Mouse (Mus musculus): ENCODE results near the gene Nr1i2. TPM values are rescaled to one million over a fixed set of nuclear protein-coding genes. Genes with fewer than 3 reads are reported as not detected.

Gene Nr1i2
- polyA plus RNA-seq, 1 experiment from 2014 or later: 6.7 TPM

DNA sequence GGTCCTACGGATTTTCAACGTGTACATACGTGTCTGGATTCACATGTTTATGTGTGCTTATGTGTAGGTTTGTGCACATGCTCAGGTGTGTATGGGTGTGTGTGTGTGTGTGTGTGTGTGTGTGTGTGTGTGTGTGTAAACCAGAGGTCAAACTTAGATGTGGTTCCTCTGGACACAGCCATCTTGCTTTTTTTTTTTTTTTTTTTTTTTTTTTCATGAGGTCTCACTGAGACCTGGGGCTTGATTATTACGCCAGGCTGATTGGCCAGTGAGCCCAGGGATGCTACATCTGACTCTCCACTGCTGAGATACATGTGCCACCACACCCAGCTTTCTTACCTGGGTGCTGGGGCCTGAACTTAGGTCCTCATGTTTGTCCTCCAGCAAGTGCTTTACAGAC is 24.5 kb upstream of the Nr1i2 start:
- DNase-seq (ENCODE audit: low spot score) (no peak), ATAC-seq (replicated peaks; ENCODE audit: low FRiP score, low TSS enrichment, low read depth) (no peak)
- Histone ChIP-seq H3K36me3 (ENCODE audit: control insufficient read depth, insufficient read depth, low read length) (no peaks in the 10 kb centered on the region), H3K9ac (ENCODE audit: low read length) (no peak overlapping the region), H3K27ac (ENCODE audit: low read depth) (no peak overlapping the region), H3K4me1 (replicated peaks; ENCODE audit: control insufficient read depth, insufficient read depth, low read length) (no peaks in the 10 kb centered on the region), H3K9me3 (ENCODE audit: control insufficient read depth, low read length) (0 out of 2 replicates have a peak, but pooled peaks cover 3% of the 10 kb centered on the region), H3K4me2 (ENCODE audit: low read length) (no peak overlapping the region), H3K4me3 (ENCODE audit: low read depth, low read length) (no peak overlapping the region), H3K27me3 (replicated peaks; ENCODE audit: control insufficient read depth, insufficient read depth, low read length) (no peaks in the 10 kb centered on the region)
- WGBS: 86% methylated on average over 4 of the region's 4 CpGs

DNA sequence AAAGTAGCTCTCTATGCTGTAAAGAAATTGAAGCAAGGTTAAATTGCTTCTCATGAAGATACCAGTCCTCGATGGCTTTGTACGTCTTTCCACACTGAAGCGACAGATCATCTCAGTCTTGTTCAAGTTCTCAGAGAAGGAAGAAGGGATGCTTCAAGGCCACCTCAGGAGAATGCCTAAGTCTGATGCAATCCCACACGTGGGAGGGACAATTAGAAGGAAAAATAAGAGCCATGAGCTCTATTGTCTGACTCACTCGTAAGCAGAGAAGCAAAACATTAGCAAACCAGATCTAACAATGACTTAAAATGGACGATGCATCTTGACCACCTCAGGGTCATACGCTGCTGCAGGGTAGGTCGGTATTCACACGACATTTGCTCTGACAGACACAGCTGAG is 23.9 kb upstream of the Nr1i2 start:
- Histone ChIP-seq H3K27ac (ENCODE audit: low read depth) (no peak overlapping the region), H3K9ac (ENCODE audit: low read length) (no peak overlapping the region), H3K4me1 (replicated peaks; ENCODE audit: control insufficient read depth, insufficient read depth, low read length) (no peaks in the 10 kb centered on the region), H3K9me3 (ENCODE audit: control insufficient read depth, low read length) (0 out of 2 replicates have a peak, but pooled peaks cover 3% of the 10 kb centered on the region), H3K4me2 (ENCODE audit: low read length) (no peak overlapping the region), H3K36me3 (ENCODE audit: control insufficient read depth, insufficient read depth, low read length) (no peaks in the 10 kb centered on the region), H3K4me3 (ENCODE audit: low read depth, low read length) (no peak overlapping the region), H3K27me3 (replicated peaks; ENCODE audit: control insufficient read depth, insufficient read depth, low read length) (no peaks in the 10 kb centered on the region)
- ATAC-seq (replicated peaks; ENCODE audit: low FRiP score, low TSS enrichment, low read depth): no peak
- 76% methylated on average over 9 of the region's 9 CpGs for WGBS
- DNase-seq (ENCODE audit: low spot score): no peak

DNA sequence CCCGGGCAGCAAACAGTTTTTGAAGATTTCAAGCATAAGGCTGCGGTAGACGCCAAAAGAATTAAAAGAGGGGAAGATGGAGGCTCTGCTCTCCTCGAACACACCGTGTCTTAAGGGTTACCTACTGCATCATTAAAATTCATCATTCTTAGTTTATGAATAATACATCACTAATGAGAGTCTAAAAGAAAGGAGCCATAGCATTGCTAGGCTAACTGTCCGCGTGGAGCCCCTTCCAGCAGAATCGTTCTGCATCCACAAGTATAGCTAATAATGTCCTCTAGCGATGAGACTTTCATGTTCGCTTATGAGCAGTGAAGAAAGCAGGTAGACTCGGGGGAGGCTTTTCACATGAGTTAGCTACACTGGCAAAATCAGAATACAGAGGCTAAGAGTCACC is 13.6 kb upstream of the Nr1i2 start:
- H3K4me1 ChIP-seq (replicated peaks; ENCODE audit: control insufficient read depth, insufficient read depth, low read length): no peaks in the 10 kb centered on the region
- no peak overlapping the region for H3K4me2 ChIP-seq (ENCODE audit: low read length)
- no peaks in the 10 kb centered on the region for H3K9me3 ChIP-seq (ENCODE audit: control insufficient read depth, low read length)
- 80% methylated on average over 11 of the region's 11 CpGs for WGBS
- no peak overlapping the region for H3K4me3 ChIP-seq (ENCODE audit: low read depth, low read length)
- H3K36me3 ChIP-seq (ENCODE audit: control insufficient read depth, insufficient read depth, low read length): no peaks in the 10 kb centered on the region
- DNase-seq (ENCODE audit: low spot score) (no peak), ATAC-seq (replicated peaks; ENCODE audit: low FRiP score, low TSS enrichment, low read depth) (no peak)
- no peaks in the 10 kb centered on the region for H3K27me3 ChIP-seq (replicated peaks; ENCODE audit: control insufficient read depth, insufficient read depth, low read length)
- no peak overlapping the region for H3K27ac ChIP-seq (ENCODE audit: low read depth)
- H3K9ac ChIP-seq (ENCODE audit: low read length): no peak overlapping the region

DNA sequence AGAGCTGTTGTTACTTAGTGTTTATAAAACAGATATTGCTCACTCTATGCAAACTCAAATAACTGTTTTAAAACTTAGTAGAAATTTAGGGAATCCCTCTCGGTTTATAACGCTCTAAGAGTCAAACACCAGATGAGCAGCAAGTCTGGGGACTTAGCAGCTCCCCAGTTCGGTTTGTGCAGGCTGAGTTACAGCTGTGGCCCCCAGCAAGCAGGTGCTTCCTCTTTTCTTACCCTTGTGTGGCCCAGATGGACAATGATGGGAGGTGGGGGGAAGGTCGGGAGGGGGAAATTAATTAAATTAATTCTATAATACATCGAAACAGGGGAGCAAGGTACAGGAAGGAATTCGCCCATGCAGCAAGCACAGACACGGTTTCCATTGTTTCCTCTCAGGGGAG is 13.0 kb upstream of the Nr1i2 start:
- H3K27ac ChIP-seq (ENCODE audit: low read depth): no peak overlapping the region

DNA sequence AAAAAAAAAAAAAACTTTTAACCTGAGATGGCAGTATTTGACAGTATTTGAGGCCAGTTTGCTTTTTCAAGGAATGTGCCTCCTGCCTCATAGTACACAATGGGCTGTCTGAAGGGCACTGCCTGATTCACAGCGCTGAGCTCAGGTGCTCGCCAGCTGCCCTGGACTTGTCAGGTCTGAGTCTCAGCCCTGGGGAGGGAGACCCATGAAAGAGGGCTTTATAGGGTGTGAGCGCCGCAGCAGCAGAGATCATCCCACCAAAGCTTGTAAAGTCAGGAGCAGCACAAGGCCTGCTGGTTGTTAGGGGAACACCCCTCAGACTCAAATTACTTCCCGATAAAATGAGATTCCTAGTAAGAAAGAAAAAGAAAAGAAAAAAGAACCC is 12.6 kb upstream of the Nr1i2 start:
- DNase-seq (ENCODE audit: low spot score): no peak
- H3K4me2 ChIP-seq (ENCODE audit: low read length): no peak overlapping the region

More for the DNA sequence above, 13.0 kb upstream of the Nr1i2 start:
- Histone ChIP-seq H3K27me3 (replicated peaks; ENCODE audit: control insufficient read depth, insufficient read depth, low read length) (no peaks in the 10 kb centered on the region), H3K4me2 (ENCODE audit: low read length) (no peak overlapping the region), H3K4me1 (replicated peaks; ENCODE audit: control insufficient read depth, insufficient read depth, low read length) (no peaks in the 10 kb centered on the region), H3K4me3 (ENCODE audit: low read depth, low read length) (no peak overlapping the region), H3K36me3 (ENCODE audit: control insufficient read depth, insufficient read depth, low read length) (no peaks in the 10 kb centered on the region), H3K9ac (ENCODE audit: low read length) (no peak overlapping the region), H3K9me3 (ENCODE audit: control insufficient read depth, low read length) (no peaks in the 10 kb centered on the region)
- DNase-seq (ENCODE audit: low spot score) (no peak), ATAC-seq (replicated peaks; ENCODE audit: low FRiP score, low TSS enrichment, low read depth) (no peak)
- 63% methylated on average over 7 of the region's 7 CpGs for WGBS

DNA sequence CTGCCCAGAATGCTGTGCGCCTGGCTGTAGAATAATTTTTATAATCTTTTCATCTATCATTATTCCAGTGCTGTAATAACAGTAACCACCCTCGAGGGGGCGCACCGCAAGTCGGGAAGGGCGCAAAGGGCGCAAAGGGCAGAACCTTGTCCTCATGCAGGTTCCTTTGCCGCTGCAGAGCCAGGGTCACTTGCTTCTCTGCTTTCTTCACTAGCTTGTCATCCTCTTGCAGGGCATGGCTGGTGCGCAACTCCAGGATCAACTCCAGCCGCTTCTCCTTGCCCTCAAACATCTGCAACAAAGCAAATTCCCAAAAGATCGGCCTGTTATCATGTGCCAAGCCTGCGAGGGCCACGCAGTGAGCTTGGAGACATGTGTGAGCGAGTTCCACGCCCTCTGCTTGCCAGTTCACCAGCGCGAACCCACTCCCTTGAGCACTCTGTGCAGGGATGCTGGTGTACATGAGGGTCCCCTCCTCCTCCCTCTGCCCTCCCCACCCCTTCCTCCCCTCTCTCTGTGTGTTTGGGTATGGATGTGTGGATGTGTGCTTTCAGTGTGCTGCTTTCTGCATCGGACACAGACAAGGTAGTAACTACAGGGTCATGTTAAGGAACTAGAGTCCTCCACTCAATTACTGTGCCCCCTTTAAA is 12.1 kb upstream of the Nr1i2 start:
- no peak overlapping the region for H3K4me2 ChIP-seq (ENCODE audit: low read length)
- no peaks in the 10 kb centered on the region for H3K4me1 ChIP-seq (replicated peaks; ENCODE audit: control insufficient read depth, insufficient read depth, low read length)
- H3K9ac ChIP-seq (ENCODE audit: low read length): no peak overlapping the region
- H3K9me3 ChIP-seq (ENCODE audit: control insufficient read depth, low read length): no peaks in the 10 kb centered on the region
- H3K4me3 ChIP-seq (ENCODE audit: low read depth, low read length): no peak overlapping the region
- no peak for DNase-seq (ENCODE audit: low spot score)
- no peaks in the 10 kb centered on the region for H3K36me3 ChIP-seq (ENCODE audit: control insufficient read depth, insufficient read depth, low read length)
- ATAC-seq (replicated peaks; ENCODE audit: low FRiP score, low TSS enrichment, low read depth): no peak
- no peak overlapping the region for H3K27ac ChIP-seq (ENCODE audit: low read depth)
- H3K27me3 ChIP-seq (replicated peaks; ENCODE audit: control insufficient read depth, insufficient read depth, low read length): no peaks in the 10 kb centered on the region
- 52% methylated on average over 18 of the region's 18 CpGs for WGBS

More for the DNA sequence above, 12.6 kb upstream of the Nr1i2 start:
- H3K9me3 ChIP-seq (ENCODE audit: control insufficient read depth, low read length): no peaks in the 10 kb centered on the region
- no peaks in the 10 kb centered on the region for H3K27me3 ChIP-seq (replicated peaks; ENCODE audit: control insufficient read depth, insufficient read depth, low read length)
- H3K9ac ChIP-seq (ENCODE audit: low read length): no peak overlapping the region
- 37% methylated on average over 5 of the region's 5 CpGs for WGBS
- no peak overlapping the region for H3K4me3 ChIP-seq (ENCODE audit: low read depth, low read length)
- no peak for ATAC-seq (replicated peaks; ENCODE audit: low FRiP score, low TSS enrichment, low read depth)
- no peaks in the 10 kb centered on the region for H3K4me1 ChIP-seq (replicated peaks; ENCODE audit: control insufficient read depth, insufficient read depth, low read length)
- no peaks in the 10 kb centered on the region for H3K36me3 ChIP-seq (ENCODE audit: control insufficient read depth, insufficient read depth, low read length)
- H3K27ac ChIP-seq (ENCODE audit: low read depth): no peak overlapping the region

DNA sequence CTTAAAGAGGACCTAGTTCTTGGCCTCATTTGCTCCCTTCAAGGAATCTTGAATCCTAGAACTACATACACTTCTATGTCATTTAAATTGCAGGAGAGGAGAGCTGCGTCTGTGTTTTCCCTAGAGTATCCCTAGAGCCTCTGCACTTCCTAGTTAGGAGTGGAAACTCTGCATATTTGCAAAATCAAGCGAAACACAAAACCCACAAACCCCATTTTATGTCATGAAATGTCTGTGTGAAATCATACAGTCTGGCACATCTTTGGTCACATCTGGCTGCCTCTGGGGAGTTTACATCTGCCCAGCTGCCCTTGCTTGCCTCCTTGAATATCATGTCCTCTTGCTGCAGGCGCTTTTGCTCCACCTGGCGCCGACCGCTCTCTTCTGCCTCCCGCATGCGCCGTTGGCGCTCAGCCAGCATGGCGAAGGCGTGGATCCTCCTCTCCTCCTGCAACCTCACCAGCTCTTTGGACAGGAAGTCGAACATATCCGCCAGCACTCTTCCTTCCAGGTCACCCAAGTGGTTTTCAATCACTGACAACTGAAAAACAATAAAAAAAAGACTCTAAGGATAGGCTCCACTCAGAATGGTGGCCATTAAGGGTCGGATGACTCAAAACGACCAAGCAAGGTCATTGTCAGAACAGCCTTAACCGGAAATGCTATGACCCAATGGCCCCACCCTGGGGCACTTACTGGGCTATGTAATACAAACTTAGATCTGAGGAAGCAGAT is 10.0 kb upstream of the Nr1i2 start:
- no peak for DNase-seq (ENCODE audit: low spot score)
- Histone ChIP-seq H3K27me3 (replicated peaks; ENCODE audit: control insufficient read depth, insufficient read depth, low read length) (no peaks in the 10 kb centered on the region), H3K4me1 (replicated peaks; ENCODE audit: control insufficient read depth, insufficient read depth, low read length) (no peaks in the 10 kb centered on the region), H3K9me3 (ENCODE audit: control insufficient read depth, low read length) (no peaks in the 10 kb centered on the region), H3K36me3 (ENCODE audit: control insufficient read depth, insufficient read depth, low read length) (no peaks in the 10 kb centered on the region), H3K27ac (ENCODE audit: low read depth) (no peak overlapping the region), H3K9ac (ENCODE audit: low read length) (no peak overlapping the region), H3K4me2 (ENCODE audit: low read length) (0 out of 2 replicates have a peak overlapping the region, but pooled peaks have one; percentile 18), H3K4me3 (ENCODE audit: low read depth, low read length) (no peak overlapping the region)
- 59% methylated on average over 17 of the region's 17 CpGs for WGBS
- ATAC-seq (replicated peaks; ENCODE audit: low FRiP score, low TSS enrichment, low read depth): no peak

DNA sequence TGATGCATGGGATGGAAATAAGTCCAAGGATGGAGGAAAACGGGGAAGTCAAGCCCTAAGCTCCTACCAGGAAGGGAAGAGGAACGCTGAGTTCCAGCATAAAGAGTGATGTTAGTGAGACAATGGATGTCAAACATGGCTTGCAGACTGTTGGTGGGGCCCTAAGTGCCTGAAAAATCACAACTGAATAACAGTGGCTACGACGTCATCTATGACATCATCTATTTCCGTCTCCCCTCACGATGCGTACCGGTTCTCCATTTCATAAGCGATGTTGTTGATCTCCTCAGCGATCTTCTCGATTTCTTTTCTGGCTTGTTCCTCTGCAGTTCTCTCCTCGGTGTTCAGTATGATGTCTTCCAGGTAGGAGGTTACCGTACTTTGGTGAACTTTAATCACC is 7.7 kb upstream of the Nr1i2 start:
- WGBS: 84% methylated on average over 13 of the region's 13 CpGs
- Histone ChIP-seq H3K4me2 (ENCODE audit: low read length) (no peak overlapping the region), H3K27ac (ENCODE audit: low read depth) (no peak overlapping the region), H3K4me1 (replicated peaks; ENCODE audit: control insufficient read depth, insufficient read depth, low read length) (no peaks in the 10 kb centered on the region), H3K9ac (ENCODE audit: low read length) (no peak overlapping the region), H3K27me3 (replicated peaks; ENCODE audit: control insufficient read depth, insufficient read depth, low read length) (no peaks in the 10 kb centered on the region), H3K9me3 (ENCODE audit: control insufficient read depth, low read length) (no peaks in the 10 kb centered on the region), H3K4me3 (ENCODE audit: low read depth, low read length) (no peak overlapping the region), H3K36me3 (ENCODE audit: control insufficient read depth, insufficient read depth, low read length) (no peaks in the 10 kb centered on the region)
- ATAC-seq (replicated peaks; ENCODE audit: low FRiP score, low TSS enrichment, low read depth) (no peak), DNase-seq (ENCODE audit: low spot score) (no peak)

DNA sequence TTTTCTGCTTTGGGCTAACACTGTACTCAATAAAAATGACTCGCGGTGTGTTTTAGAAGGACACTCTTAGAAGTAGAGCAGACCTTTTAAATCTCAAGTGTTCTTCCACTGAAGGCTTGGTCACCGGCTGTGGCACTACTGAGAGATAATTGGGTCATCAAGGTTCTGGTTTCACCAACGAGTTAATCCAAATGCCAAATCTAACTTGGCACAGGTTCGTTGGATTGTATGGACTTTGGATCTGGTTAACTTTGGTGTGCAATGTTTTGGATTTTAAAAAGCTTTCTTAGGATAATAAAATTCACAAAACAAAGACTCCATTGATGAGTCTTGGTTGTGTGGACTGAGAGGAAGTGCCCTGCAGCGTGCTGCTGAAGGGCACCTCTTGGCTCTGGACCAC is 3.8 kb upstream of the Nr1i2 start:
- 0 out of 2 replicates have a peak, but pooled peaks cover 3% of the 10 kb centered on the region for H3K4me1 ChIP-seq (replicated peaks; ENCODE audit: control insufficient read depth, insufficient read depth, low read length)
- no peak overlapping the region for H3K4me2 ChIP-seq (ENCODE audit: low read length)
- ATAC-seq (replicated peaks; ENCODE audit: low FRiP score, low TSS enrichment, low read depth) (no peak), DNase-seq (ENCODE audit: low spot score) (no peak)
- no peak overlapping the region for H3K4me3 ChIP-seq (ENCODE audit: low read depth, low read length)
- H3K36me3 ChIP-seq (ENCODE audit: control insufficient read depth, insufficient read depth, low read length): no peaks in the 10 kb centered on the region
- H3K27ac ChIP-seq (ENCODE audit: low read depth): no peak overlapping the region
- no peak overlapping the region for H3K9ac ChIP-seq (ENCODE audit: low read length)
- H3K9me3 ChIP-seq (ENCODE audit: control insufficient read depth, low read length): no peaks in the 10 kb centered on the region
- 75% methylated on average over 6 of the region's 6 CpGs for WGBS
- H3K27me3 ChIP-seq (replicated peaks; ENCODE audit: control insufficient read depth, insufficient read depth, low read length): no peaks in the 10 kb centered on the region
